ENCODE assay signal across 23 mouse cellular contexts in genomic region chr1:194980826-194981435, GRCm38 (mm10). TPM values are rescaled to one million over a fixed set of nuclear protein-coding genes. Genes with fewer than 3 reads are reported as not detected.
DNase-seq lines count a peak whose midpoint lies in the region; ATAC-seq and TF ChIP-seq lines count a peak whose summit lies in the region.
"Had no signal": no experiment of that assay in that cellular context is flagged by ENCODE, and none has a peak within 500 bp of the region (broad histone marks: within the 10 kb centered on the region; RNA-seq: fewer than 3 reads in every experiment).

No protein-coding gene starts in this region.

- 0 out of 2 replicates have a peak overlapping the region, but pooled peaks have one; percentile 4 for H3K4me2 ChIP-seq in liver, embryonic 11.5 days
- peak overlapping the region; percentile 36 for H3K4me2 ChIP-seq in liver, postnatal 0 days (ENCODE audit: low read depth, low read length)
- H3K4me2 ChIP-seq in midbrain, embryonic 15.5 days = no peak overlapping the region
- H3K4me2 ChIP-seq in forebrain, embryonic 12.5 days = no peak overlapping the region
- H3K4me2 ChIP-seq: embryonic facial prominence, embryonic 15.5 days; forebrain, embryonic 15.5 days; midbrain, embryonic 11.5 days had no signal

- H3K9ac ChIP-seq in liver, embryonic 11.5 days (ENCODE audit: low read depth, low read length) = no peak overlapping the region
- no peak overlapping the region for H3K9ac ChIP-seq in liver, postnatal 0 days (replicated peaks)
- no peak overlapping the region for H3K9ac ChIP-seq in midbrain, embryonic 15.5 days
- H3K9ac ChIP-seq in forebrain, embryonic 12.5 days = no peak overlapping the region
- H3K9ac ChIP-seq: embryonic facial prominence, embryonic 15.5 days; forebrain, embryonic 15.5 days had no signal

- peaks cover 89% of the 10 kb centered on the region for H3K4me1 ChIP-seq in G1E (ENCODE audit: insufficient read depth, low read depth, low read length)
- H3K4me1 ChIP-seq in liver, embryonic 11.5 days (replicated peaks; ENCODE audit: control insufficient read depth, insufficient read depth, low read length) = peaks cover 30% of the 10 kb centered on the region
- peaks cover 32% of the 10 kb centered on the region for H3K4me1 ChIP-seq in liver, postnatal 0 days (ENCODE audit: insufficient read depth)
- peaks cover 23% of the 10 kb centered on the region for H3K4me1 ChIP-seq in midbrain, embryonic 15.5 days
- peaks cover 21% of the 10 kb centered on the region for H3K4me1 ChIP-seq in forebrain, embryonic 12.5 days

- no peak overlapping the region for H3K4me3 ChIP-seq in G1E (ENCODE audit: low read depth, low read length)
- no peak overlapping the region for H3K4me3 ChIP-seq in liver, embryonic 11.5 days (ENCODE audit: low read depth, low read length)
- no peak overlapping the region for H3K4me3 ChIP-seq in liver, postnatal 0 days (ENCODE audit: low read depth, low read length)
- H3K4me3 ChIP-seq in midbrain, embryonic 15.5 days = no peak overlapping the region
- no peak overlapping the region for H3K4me3 ChIP-seq in forebrain, embryonic 12.5 days (replicated peaks)
- H3K4me3 ChIP-seq: embryonic facial prominence, embryonic 15.5 days; forebrain, embryonic 15.5 days; limb, embryonic 10.5 days had no signal

- H3K9me3 ChIP-seq in G1E (replicated peaks) = no peaks in the 10 kb centered on the region
- no peaks in the 10 kb centered on the region for H3K9me3 ChIP-seq in liver, embryonic 11.5 days (ENCODE audit: control insufficient read depth, low read length)
- H3K9me3 ChIP-seq in liver, postnatal 0 days (ENCODE audit: low read length) = no peaks in the 10 kb centered on the region
- H3K9me3 ChIP-seq in midbrain, embryonic 15.5 days = no peaks in the 10 kb centered on the region
- H3K9me3 ChIP-seq in forebrain, embryonic 12.5 days = no peaks in the 10 kb centered on the region
- H3K9me3 ChIP-seq: embryonic facial prominence, embryonic 15.5 days; forebrain, embryonic 15.5 days; limb, embryonic 10.5 days had no signal

- no peaks in the 10 kb centered on the region for H3K36me3 ChIP-seq in G1E (replicated peaks)
- H3K36me3 ChIP-seq in liver, embryonic 11.5 days (ENCODE audit: control insufficient read depth, insufficient read depth, low read length) = no peaks in the 10 kb centered on the region
- no peaks in the 10 kb centered on the region for H3K36me3 ChIP-seq in liver, postnatal 0 days (replicated peaks; ENCODE audit: insufficient read depth, low read length)
- no peaks in the 10 kb centered on the region for H3K36me3 ChIP-seq in midbrain, embryonic 15.5 days (replicated peaks)
- no peaks in the 10 kb centered on the region for H3K36me3 ChIP-seq in forebrain, embryonic 12.5 days (replicated peaks)
- H3K36me3 ChIP-seq: embryonic facial prominence, embryonic 15.5 days; forebrain, embryonic 15.5 days; limb, embryonic 10.5 days had no signal

- H3K27ac ChIP-seq in liver, embryonic 11.5 days (ENCODE audit: low read depth, low read length) = no peak overlapping the region
- H3K27ac ChIP-seq in liver, postnatal 0 days (ENCODE audit: low read depth) = no peak overlapping the region
- no peak overlapping the region for H3K27ac ChIP-seq in midbrain, embryonic 15.5 days
- no peak overlapping the region for H3K27ac ChIP-seq in forebrain, embryonic 12.5 days
- H3K27ac ChIP-seq: embryonic facial prominence, embryonic 15.5 days; forebrain, embryonic 15.5 days; hindbrain, postnatal 0 days; limb, embryonic 10.5 days; macrophage had no signal

- peak; percentile 6 for DNase-seq in CD4-positive, CD25-positive, alpha-beta regulatory T cell, adult 2 months (ENCODE audit: low read depth, low spot score)
- DNase-seq in G1E (ENCODE audit: low spot score) = peak; percentile 11
- DNase-seq in liver, embryonic 11.5 days (ENCODE audit: low spot score) = no peak
- no peak for DNase-seq in liver, postnatal 0 days
- no peak for DNase-seq in Muller cell, postnatal 12 days (ENCODE audit: inconsistent ontology term)
- DNase-seq: adrenal gland, postnatal 14 days; cerebellum, adult 9-11 months; gastrocnemius, postnatal 36 days; kidney, adult 9 months; kidney, postnatal 36 days; layer of hippocampus, adult 9-11 months; thymus, adult 2 months had no signal

- TF ChIP-seq EP300 in liver, postnatal 0 days (IDR thresholded peaks at IDR 0.05; ENCODE audit: low read depth) = peak; percentile 72

- TF ChIP-seq CTCF in G1E (IDR thresholded peaks at IDR 0.05; ENCODE audit: low read depth, low read length) = no peak
- no peak for TF ChIP-seq CTCF in liver, postnatal 0 days (IDR thresholded peaks at IDR 0.05; ENCODE audit: low read depth)

- 53% methylated on average over 1 of the region's 1 CpGs for WGBS in liver, embryonic 11.5 days
- WGBS in liver, postnatal 0 days (ENCODE audit: insufficient replicate concordance) = 36% methylated on average over 1 of the region's 1 CpGs
- WGBS in midbrain, embryonic 15.5 days = 58% methylated on average over 1 of the region's 1 CpGs
- WGBS in forebrain, embryonic 12.5 days = 70% methylated on average over 1 of the region's 1 CpGs

- H3K27me3 ChIP-seq in G1E (ENCODE audit: insufficient read depth, low read length) = peaks cover 6% of the 10 kb centered on the region; the same call in 1 of the 2 replicates
- no peaks in the 10 kb centered on the region for H3K27me3 ChIP-seq in liver, embryonic 11.5 days (replicated peaks; ENCODE audit: control insufficient read depth, insufficient read depth, low read length)
- H3K27me3 ChIP-seq in liver, postnatal 0 days (ENCODE audit: insufficient read depth, low read length) = no peaks in the 10 kb centered on the region
- no peaks in the 10 kb centered on the region for H3K27me3 ChIP-seq in midbrain, embryonic 15.5 days (replicated peaks)
- no peaks in the 10 kb centered on the region for H3K27me3 ChIP-seq in forebrain, embryonic 12.5 days
- H3K27me3 ChIP-seq: embryonic facial prominence, embryonic 15.5 days; forebrain, embryonic 15.5 days had no signal

- ATAC-seq in CD4-positive, CD25-positive, alpha-beta regulatory T cell, adult 4 months = no peak
- peak; percentile 51 for ATAC-seq in G1E (ENCODE audit: extremely low read depth, insufficient number of reproducible peaks, low FRiP score, poor library complexity, severe bottlenecking)
- peak; percentile 50 for ATAC-seq in liver, embryonic 11.5 days (replicated peaks; ENCODE audit: low FRiP score)
- ATAC-seq in liver, postnatal 0 days = no peak
- ATAC-seq in midbrain, embryonic 15.5 days (replicated peaks) = no peak
- no peak for ATAC-seq in forebrain, embryonic 12.5 days (ENCODE audit: low FRiP score)
- ATAC-seq: forebrain, embryonic 15.5 days; hindbrain, postnatal 0 days; intestine, embryonic 16.5 days; lung, postnatal 0 days had no signal

RNA-seq across cellular contexts. Expression of gene Cd34, which starts 42.3 kb away (rescaled TPM):
- under 1 TPM in 1 of 2 experiments, not detected in 1; 0.48 TPM for polyA plus RNA-seq in CD4-positive, CD25-positive, alpha-beta regulatory T cell, adult 4 months (2017; shearing (Covaris generic))
- total RNA-seq in G1E (2014; fragmentation: Nextera tagmentation) = 0.29 and 0.45 TPM in 2 replicates
- total RNA-seq in G1E (2017) = 0.70 and 0.93 TPM in 2 replicates
- 0.29 and 0.34 TPM in 2 replicates for polyA plus RNA-seq in G1E (2012)
- 35.8 and 37.1 TPM in 2 replicates for polyA plus RNA-seq in liver, embryonic 11.5 days (2014; fragmentation: Nextera tagmentation; extraction: Ambion mirVana)
- 6.4 and 6.5 TPM in 2 replicates for polyA plus RNA-seq in liver, postnatal 0 days (2015; fragmentation: Nextera tagmentation; extraction: Ambion mirVana)
- 28.0 TPM in 2 replicates for polyA plus RNA-seq in midbrain, embryonic 15.5 days (2015; fragmentation: Nextera tagmentation; extraction: Ambion mirVana)
- 35.8 and 36.5 TPM in 2 replicates for polyA plus RNA-seq in forebrain, embryonic 12.5 days (2016; fragmentation: Nextera tagmentation; extraction: Ambion mirVana)

Comparison
In these comparisons a context has a peak if more than half of its experiments do, and no peak if none do; other contexts are left out.
1. ATAC-seq: peak in G1E (single experiment) and liver, embryonic 11.5 days (single experiment); none in CD4-positive, CD25-positive, alpha-beta regulatory T cell, adult 4 months (single experiment), liver, postnatal 0 days (single experiment), midbrain, embryonic 15.5 days (single experiment) and forebrain, embryonic 12.5 days (single experiment).
2. DNase-seq: peak in CD4-positive, CD25-positive, alpha-beta regulatory T cell, adult 2 months (single experiment) and G1E (single experiment); none in liver, embryonic 11.5 days (single experiment), liver, postnatal 0 days (single experiment) and Muller cell, postnatal 12 days (single experiment).
3. H3K4me2 ChIP-seq: peak in liver, embryonic 11.5 days (single experiment) and liver, postnatal 0 days (single experiment); none in midbrain, embryonic 15.5 days (single experiment) and forebrain, embryonic 12.5 days (single experiment).